Mouse (Mus musculus) small intestine, adult 2 months (tissue): ENCODE results near the gene Mybl2. TPM values are rescaled to one million over a fixed set of nuclear protein-coding genes. Genes with fewer than 3 reads are reported as not detected.

Experiments used
- H3K27ac ChIP-seq: fragments of 200-500 bp; 2 replicates; pipeline ENCODE4 v1.5.1; 2012; ENCODE audit warnings: low read depth, low read length, control low read depth, inconsistent platforms; ENCODE audit not compliant: insufficient read depth
- H3K27me3 ChIP-seq: fragments of 200-500 bp; 2 replicates; pipeline ENCODE4 v1.6.1; 2012; ENCODE audit warnings: mild to moderate bottlenecking, moderate library complexity, low read length, inconsistent platforms; ENCODE audit not compliant: control insufficient read depth, insufficient read depth
- H3K36me3 ChIP-seq: fragments of 200-500 bp; 2 replicates; pipeline ENCODE4 v1.6.1; 2012; ENCODE audit warnings: mild to moderate bottlenecking, low read length, control low read depth, inconsistent platforms; ENCODE audit not compliant: control insufficient read depth, insufficient read depth
- H3K4me1 ChIP-seq: fragments of 200-500 bp; 2 replicates; pipeline ENCODE4 v1.6.1; 2012; ENCODE audit warnings: low read length, inconsistent platforms, mixed read lengths; ENCODE audit not compliant: control insufficient read depth, insufficient read depth, insufficient read length
- H3K4me3 ChIP-seq: fragments of 200-500 bp; 2 replicates; pipeline ENCODE4 v1.5.1; 2012; ENCODE audit warnings: low read depth, mild to moderate bottlenecking, control low read depth, inconsistent platforms, low read length, moderate library complexity
- CTCF ChIP-seq: fragments of 200-500 bp; IDR thresholded peaks from 2 replicates; pipeline ENCODE4 v1.5.1; 2012; ENCODE audit warnings: low read depth, mild to moderate bottlenecking, control low read depth, inconsistent platforms, low read length, moderate library complexity, mixed read lengths; ENCODE audit not compliant: insufficient replicate concordance, insufficient read length; ENCODE audit errors: extremely low read depth
- POLR2A ChIP-seq: fragments of 200-500 bp; IDR thresholded peaks from 2 replicates; pipeline ENCODE4 v1.6.1; 2012; ENCODE audit warnings: low read depth, mild to moderate bottlenecking, control low read depth, inconsistent platforms, low read length, moderate library complexity
- WGBS: fragments of 180-500 bp; shearing (Covaris S2); methylation state at CpG from one replicate; pipeline ENCODE4 v1.1.7; 2018; 5-methylcytosine and 5-hydroxymethylcytosine counted together
- polyA plus RNA-seq: library from polyadenylated mRNA; depleted of rRNA; stranded (reverse); fragments of >200 nt; gene quantifications from 2 replicates; pipeline ENCODE4 v1.2.3, GENCODE M21; 2012

Gene Mybl2
- polyA plus RNA-seq, 1 experiment = 5.6 TPM

- TF ChIP-seq POLR2A (no peak), CTCF (no peak)
- Histone ChIP-seq H3K36me3 (no peaks in the 10 kb centered on the region; the same call in 1 of the 2 replicates), H3K27ac (no peak overlapping the region), H3K27me3 (no peaks in the 10 kb centered on the region), H3K4me1 (no peaks in the 10 kb centered on the region), H3K4me3 (no peak overlapping the region)
- WGBS = 67% methylated on average over 3 of the region's 3 CpGs
Measured at GRCm38 (mm10) chr2:163084519-163084918, 30.0 kb downstream of the Mybl2 start.

- TF ChIP-seq CTCF (no peak), POLR2A (no peak)
Measured at GRCm38 (mm10) chr2:163085047-163085446, 30.6 kb downstream of the Mybl2 start.

GRCm38 (mm10) chr2:163086561-163086960 lies 32.1 kb downstream of the Mybl2 start:
- TF ChIP-seq CTCF = no peak
- no peak for TF ChIP-seq POLR2A
- H3K36me3 ChIP-seq = no peaks in the 10 kb centered on the region; the same call in 1 of the 2 replicates
- no peaks in the 10 kb centered on the region for H3K4me1 ChIP-seq
- H3K27ac ChIP-seq = no peak overlapping the region
- no peak overlapping the region for H3K4me3 ChIP-seq
- WGBS = 70% methylated on average over 8 of the region's 8 CpGs
- H3K27me3 ChIP-seq = no peaks in the 10 kb centered on the region

More at GRCm38 (mm10) chr2:163085047-163085446, 30.6 kb downstream of the Mybl2 start:
- Histone ChIP-seq H3K4me3 (no peak overlapping the region), H3K36me3 (no peaks in the 10 kb centered on the region; the same call in 1 of the 2 replicates), H3K27ac (no peak overlapping the region), H3K4me1 (no peaks in the 10 kb centered on the region), H3K27me3 (no peaks in the 10 kb centered on the region)
- WGBS = 84% methylated on average over 6 of the region's 6 CpGs

DNA sequence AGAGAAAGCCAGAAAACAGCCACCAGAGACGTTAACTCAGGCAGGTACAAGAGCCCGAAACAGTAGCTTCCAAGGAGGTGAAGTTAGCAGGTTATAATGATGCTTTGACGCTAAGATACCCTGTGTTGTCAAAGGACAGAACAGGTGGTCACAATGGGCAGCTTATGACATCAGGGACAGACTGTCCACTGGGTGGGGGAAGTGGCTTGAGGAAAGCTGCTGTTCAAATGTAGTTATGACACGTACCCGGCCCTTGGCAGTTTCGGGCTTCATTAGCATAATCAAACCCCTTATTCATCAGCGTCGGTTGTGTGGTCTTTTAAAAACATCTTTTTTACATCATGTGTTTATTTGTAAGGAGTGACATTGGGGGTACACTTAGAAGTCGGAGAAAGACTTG lies 33.2 kb downstream of the Mybl2 start, which contains the start of gene Gtsf1l:
Gene Gtsf1l (minus strand): TSS at position 128 of the 400 bp plus-strand sequence.
- 81% methylated on average over 9 of the region's 9 CpGs for WGBS
- TF ChIP-seq CTCF (no peak), POLR2A (no peak)
- Histone ChIP-seq H3K27me3 (no peaks in the 10 kb centered on the region), H3K36me3 (no peaks in the 10 kb centered on the region), H3K4me3 (no peak within 1 kb of the TSS), H3K4me1 (no peaks in the 10 kb centered on the region), H3K27ac (no peak within 1 kb of the TSS)

DNA sequence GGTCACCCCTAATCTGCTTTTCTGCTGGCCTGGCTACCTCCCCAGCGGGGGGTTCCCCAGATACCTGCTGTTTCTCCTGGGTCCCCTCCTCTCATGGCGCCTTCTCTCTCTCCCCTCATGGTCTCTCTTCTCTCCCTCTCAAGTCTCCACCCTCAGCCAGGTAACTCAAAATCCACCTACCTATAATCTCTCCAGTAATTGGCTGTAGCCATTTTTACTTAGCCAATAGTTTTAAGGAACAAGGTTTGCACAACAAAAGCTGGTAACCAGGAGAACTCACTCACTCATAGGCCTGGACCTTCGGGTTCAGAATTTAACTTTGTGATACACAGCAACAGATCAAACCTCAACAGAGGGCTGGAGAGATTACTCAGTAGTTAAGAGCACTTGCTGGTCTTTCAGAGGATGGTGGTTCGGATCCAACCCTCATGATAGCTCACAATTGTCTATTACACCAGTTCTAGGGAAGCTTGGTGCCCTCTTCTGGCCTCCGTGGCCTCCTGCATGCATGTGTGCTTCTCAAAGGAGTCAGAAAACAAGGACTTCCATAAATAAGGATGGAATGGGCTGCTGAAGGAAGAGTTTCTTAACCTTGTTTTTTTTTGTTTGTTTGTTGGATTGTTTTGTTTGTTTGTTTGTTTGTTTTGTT lies 35.1 kb downstream of the Mybl2 start:
- WGBS = 67% methylated on average over 5 of the region's 5 CpGs
- Histone ChIP-seq H3K36me3 (no peaks in the 10 kb centered on the region), H3K4me3 (no peak overlapping the region), H3K27ac (no peak overlapping the region), H3K4me1 (no peaks in the 10 kb centered on the region), H3K27me3 (no peaks in the 10 kb centered on the region)
- TF ChIP-seq POLR2A (no peak), CTCF (peak; percentile 44; the same call in 1 of the 2 replicates)

GRCm38 (mm10) chr2:163094909-163095308 lies 40.4 kb downstream of the Mybl2 start:
- Histone ChIP-seq H3K4me1 (no peaks in the 10 kb centered on the region; the same call in 1 of the 2 replicates), H3K27me3 (no peaks in the 10 kb centered on the region), H3K27ac (no peak overlapping the region), H3K36me3 (no peaks in the 10 kb centered on the region), H3K4me3 (no peak overlapping the region)
- WGBS = 92% methylated on average over 10 of the region's 10 CpGs
- TF ChIP-seq CTCF (no peak), POLR2A (no peak)

- H3K27me3 ChIP-seq = no peaks in the 10 kb centered on the region
Measured at GRCm38 (mm10) chr2:163095784-163096183, 41.3 kb downstream of the Mybl2 start.

DNA sequence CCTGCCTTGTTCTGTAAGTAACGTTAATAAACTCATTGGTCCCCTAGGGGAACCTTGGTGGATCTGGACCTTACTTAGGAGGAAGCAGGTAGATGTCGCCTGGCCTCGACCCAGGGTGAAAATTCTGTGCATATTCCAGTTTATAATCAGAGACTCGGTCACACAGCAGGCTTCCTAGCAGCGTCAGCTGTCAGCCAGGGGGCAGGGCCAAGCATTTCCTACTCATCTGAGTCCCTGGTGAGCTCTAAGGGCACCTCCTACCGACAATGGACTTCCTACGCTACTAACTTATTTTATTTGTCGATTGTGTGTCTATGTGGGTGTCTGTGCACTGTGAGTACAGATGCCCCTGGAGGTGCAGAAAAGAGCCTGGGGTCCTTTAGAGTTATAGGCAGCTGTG lies 45.4 kb downstream of the Mybl2 start:
- Histone ChIP-seq H3K36me3 (no peaks in the 10 kb centered on the region), H3K27me3 (no peaks in the 10 kb centered on the region), H3K27ac (no peak overlapping the region), H3K4me1 (no peaks in the 10 kb centered on the region; the same call in 1 of the 2 replicates), H3K4me3 (no peak overlapping the region)
- TF ChIP-seq POLR2A (no peak), CTCF (no peak)
- WGBS = 46% methylated on average over 8 of the region's 8 CpGs

More at GRCm38 (mm10) chr2:163095784-163096183, 41.3 kb downstream of the Mybl2 start:
- Histone ChIP-seq H3K4me1 (no peaks in the 10 kb centered on the region; the same call in none of the 2 replicates), H3K36me3 (no peaks in the 10 kb centered on the region), H3K27ac (no peak overlapping the region), H3K4me3 (no peak overlapping the region)
- WGBS = 21% methylated on average over 3 of the region's 3 CpGs
- TF ChIP-seq POLR2A (no peak), CTCF (no peak)
